Mouse (Mus musculus) ZHBTc4 (cell line): ENCODE results near the gene 1700123O20Rik.
A peak's percentile ranks its signal among the peaks of the same experiment; 100 is the strongest.

Source experiments
- DNase-seq: peaks from one replicate; pipeline ENCODE4 v3.0.0-alpha.2; 2011; ENCODE audit warnings: low read depth, low spot score

The 1700123O20Rik gene

GRCm38 (mm10) chr14:54686063-54686521 is at the start of gene 1700123O20Rik:
Gene 1700123O20Rik (plus strand): TSS chr14:54686216.
- peak; percentile 95 for DNase-seq

- peak; percentile 74 for DNase-seq
Measured at GRCm38 (mm10) chr14:54636954-54637353, 49.1 kb upstream of the 1700123O20Rik start.

GRCm38 (mm10) chr14:54638210-54638609 is 47.8 kb upstream of the 1700123O20Rik start:
- DNase-seq, result no peak

GRCm38 (mm10) chr14:54640121-54640520 is 45.9 kb upstream of the 1700123O20Rik start:
- DNase-seq, result no peak

- no peak for DNase-seq
Measured at GRCm38 (mm10) chr14:54640946-54641304, 45.1 kb upstream of the 1700123O20Rik start, which contains the start of gene Gm17606. Gene Gm17606 (plus strand): TSS chr14:54640952.

GRCm38 (mm10) chr14:54641305-54641969 is 44.6 kb upstream of the 1700123O20Rik start, which contains the start of gene Cdh24:
Gene Cdh24 (minus strand): TSS chr14:54641364.
- DNase-seq, result peak; percentile 91

GRCm38 (mm10) chr14:54642224-54642944 is 43.6 kb upstream of the 1700123O20Rik start:
- DNase-seq, result no peak

GRCm38 (mm10) chr14:54643011-54643410 is 43.0 kb upstream of the 1700123O20Rik start:
- DNase-seq, result no peak

- no peak for DNase-seq
Measured at GRCm38 (mm10) chr14:54644294-54644693, 41.7 kb upstream of the 1700123O20Rik start.

GRCm38 (mm10) chr14:54646455-54646854 is 39.6 kb upstream of the 1700123O20Rik start:
- no peak for DNase-seq

GRCm38 (mm10) chr14:54646898-54647636 is 38.9 kb upstream of the 1700123O20Rik start:
- no peak for DNase-seq

- DNase-seq, result no peak
Measured at GRCm38 (mm10) chr14:54647900-54648299, 38.1 kb upstream of the 1700123O20Rik start.

GRCm38 (mm10) chr14:54650621-54651454 is 35.2 kb upstream of the 1700123O20Rik start:
- peak; percentile 95 for DNase-seq

- no peak for DNase-seq
Measured at GRCm38 (mm10) chr14:54651556-54651955, 34.5 kb upstream of the 1700123O20Rik start.

- DNase-seq, result no peak
Measured at GRCm38 (mm10) chr14:54652787-54653186, 33.2 kb upstream of the 1700123O20Rik start.

- DNase-seq, result peak; percentile 93
Measured at GRCm38 (mm10) chr14:54653496-54653895, 32.5 kb upstream of the 1700123O20Rik start.

- DNase-seq, result peak; percentile 67
Measured at GRCm38 (mm10) chr14:54660009-54660408, 26.0 kb upstream of the 1700123O20Rik start.

- DNase-seq, result no peak
Measured at GRCm38 (mm10) chr14:54664477-54665222, 21.4 kb upstream of the 1700123O20Rik start.

- peak; percentile 69 for DNase-seq
Measured at GRCm38 (mm10) chr14:54669381-54669780, 16.6 kb upstream of the 1700123O20Rik start.

GRCm38 (mm10) chr14:54674317-54674716 is 11.7 kb upstream of the 1700123O20Rik start:
- no peak for DNase-seq
